Mouse (Mus musculus) midbrain, embryonic 15.5 days (tissue): Measurements from ENCODE around the gene Rnf180. TPM values are rescaled to one million over a fixed set of nuclear protein-coding genes. Genes with fewer than 3 reads are reported as not detected.

Source experiments
- ATAC-seq: fragments of 200-750 bp; cut with Nextera tagmentation; replicated peaks from 2 replicates; pipeline ENCODE4 v1.8.0; 2017; ENCODE audit warnings: moderate TSS enrichment
- H3K27ac ChIP-seq: fragments of 300-500 bp; sonication (generic); 2 replicates; pipeline ENCODE4 v1.5.1; 2015; ENCODE audit warnings: mild to moderate bottlenecking, inconsistent platforms
- H3K27me3 ChIP-seq: fragments of 300-500 bp; sonication (generic); replicated peaks from 2 replicates; pipeline ENCODE4 v1.6.1; 2015; ENCODE audit warnings: inconsistent platforms
- H3K36me3 ChIP-seq: fragments of 300-500 bp; sonication (generic); replicated peaks from 2 replicates; pipeline ENCODE4 v1.6.1; 2015; ENCODE audit warnings: inconsistent platforms
- H3K4me1 ChIP-seq: fragments of 300-500 bp; sonication (generic); 2 replicates; pipeline ENCODE4 v1.6.1; 2015; ENCODE audit warnings: inconsistent platforms
- H3K4me2 ChIP-seq: fragments of 300-500 bp; sonication (generic); 2 replicates; pipeline ENCODE4 v1.6.1; 2015; ENCODE audit warnings: inconsistent platforms, mild to moderate bottlenecking, moderate library complexity
- H3K4me3 ChIP-seq: fragments of 300-500 bp; sonication (generic); 2 replicates; pipeline ENCODE4 v1.5.1; 2015; ENCODE audit warnings: mild to moderate bottlenecking, inconsistent platforms
- H3K9ac ChIP-seq: fragments of 300-500 bp; sonication (generic); 2 replicates; pipeline ENCODE4 v1.6.1; 2015; ENCODE audit warnings: mild to moderate bottlenecking, inconsistent platforms
- H3K9me3 ChIP-seq: fragments of 300-500 bp; sonication (generic); 2 replicates; pipeline ENCODE4 v1.6.1; 2016; ENCODE audit warnings: inconsistent platforms
- WGBS: fragments of 180-500 bp; shearing (Covaris S2); methylation state at CpG from one replicate; pipeline ENCODE4 v1.1.7; 2015; ENCODE audit warnings: mixed read lengths; 5-methylcytosine and 5-hydroxymethylcytosine counted together
- polyA plus RNA-seq: library from polyadenylated mRNA; unstranded; fragments of >200 nt; fragmentation: Nextera tagmentation; extraction: Ambion mirVana; gene quantifications from 2 replicates; pipeline ENCODE4 v1.2.1, GENCODE M21; 2015

The Rnf180 gene
- polyA plus RNA-seq, 1 experiment from 2014 or later, result 34.3 TPM

DNA sequence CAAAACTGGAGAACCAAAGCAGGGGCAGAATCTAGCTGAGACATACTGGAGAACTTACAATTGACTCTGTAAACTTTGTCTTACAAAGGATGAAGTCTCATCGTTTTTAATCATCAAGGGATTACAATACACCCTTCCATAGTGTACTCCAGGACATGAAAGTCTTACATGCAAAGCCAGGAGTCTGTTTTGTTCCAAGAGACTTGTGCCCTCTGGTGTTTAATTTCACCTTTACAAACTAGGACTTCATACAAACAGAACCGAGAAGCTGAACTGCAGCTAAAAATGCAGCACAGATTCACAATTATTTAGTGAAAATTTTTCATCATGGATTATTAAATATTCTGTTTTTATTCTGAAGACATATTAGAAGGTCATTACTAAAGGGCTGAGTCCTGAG is 53.8 kb downstream of the Rnf180 start:
- H3K4me2 ChIP-seq, result no peak overlapping the region
- ATAC-seq, result no peak
- no peaks in the 10 kb centered on the region for H3K27me3 ChIP-seq
- H3K27ac ChIP-seq, result no peak overlapping the region
- H3K4me1 ChIP-seq, result no peaks in the 10 kb centered on the region
- no peaks in the 10 kb centered on the region for H3K9me3 ChIP-seq
- H3K36me3 ChIP-seq, result no peaks in the 10 kb centered on the region
- WGBS, result 73% methylated on average over 2 of the region's 2 CpGs
- H3K4me3 ChIP-seq, result no peak overlapping the region
- no peak overlapping the region for H3K9ac ChIP-seq

DNA sequence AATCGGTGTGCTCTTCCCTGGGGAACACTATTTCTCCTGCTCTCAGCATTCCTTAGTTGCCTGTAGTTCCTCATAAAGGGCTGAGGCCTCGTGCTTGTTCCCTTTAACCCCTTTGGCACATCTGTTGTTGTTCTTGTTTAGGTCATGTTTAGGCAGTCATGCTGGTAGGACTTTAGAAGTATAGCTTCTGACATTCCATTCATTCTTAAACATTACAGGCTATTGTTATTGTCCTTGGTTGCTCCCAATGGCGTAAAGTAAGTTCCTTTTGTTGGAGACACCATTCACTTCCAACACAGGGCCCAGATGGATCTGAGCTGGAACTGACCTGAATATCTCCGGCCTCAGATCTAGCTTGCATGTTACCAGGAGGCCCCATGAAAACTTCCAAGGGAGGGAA is 67.5 kb downstream of the Rnf180 start:
- WGBS, result 60% methylated on average over 4 of the region's 4 CpGs
- no peak overlapping the region for H3K27ac ChIP-seq

DNA sequence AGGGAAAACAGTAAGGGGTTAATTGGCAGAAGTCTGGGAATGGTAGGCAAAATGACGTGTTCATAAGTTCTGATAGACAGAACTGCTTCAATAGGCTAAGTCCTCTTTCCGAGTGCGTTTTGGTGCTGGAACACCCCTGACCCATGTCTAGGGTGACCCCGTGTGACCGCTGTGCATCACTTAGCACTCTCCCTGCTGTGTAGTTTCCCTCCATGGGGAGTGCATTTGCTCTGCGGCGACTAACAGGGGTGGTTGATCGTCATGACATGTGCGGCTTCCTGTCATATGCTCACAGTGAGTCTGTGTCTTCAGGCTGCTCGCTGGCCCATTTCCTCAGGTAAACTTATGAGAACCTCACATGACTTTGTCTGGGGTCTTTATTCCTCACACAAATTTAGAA is 70.6 kb downstream of the Rnf180 start:
- H3K27me3 ChIP-seq, result no peaks in the 10 kb centered on the region
- no peak overlapping the region for H3K27ac ChIP-seq
- no peaks in the 10 kb centered on the region for H3K9me3 ChIP-seq
- WGBS, result 54% methylated on average over 10 of the region's 10 CpGs
- ATAC-seq, result 0 out of 2 replicates have a peak, but pooled peaks have one; percentile 24
- H3K4me2 ChIP-seq, result no peak overlapping the region
- no peak overlapping the region for H3K9ac ChIP-seq
- H3K4me3 ChIP-seq, result no peak overlapping the region
- no peaks in the 10 kb centered on the region for H3K36me3 ChIP-seq
- H3K4me1 ChIP-seq, result no peaks in the 10 kb centered on the region

More for the DNA sequence above, 67.5 kb downstream of the Rnf180 start:
- Histone ChIP-seq H3K4me3 (no peak overlapping the region), H3K36me3 (no peaks in the 10 kb centered on the region), H3K4me2 (no peak overlapping the region), H3K4me1 (no peaks in the 10 kb centered on the region), H3K27me3 (no peaks in the 10 kb centered on the region), H3K9ac (no peak overlapping the region), H3K9me3 (no peaks in the 10 kb centered on the region)
- ATAC-seq, result no peak

DNA sequence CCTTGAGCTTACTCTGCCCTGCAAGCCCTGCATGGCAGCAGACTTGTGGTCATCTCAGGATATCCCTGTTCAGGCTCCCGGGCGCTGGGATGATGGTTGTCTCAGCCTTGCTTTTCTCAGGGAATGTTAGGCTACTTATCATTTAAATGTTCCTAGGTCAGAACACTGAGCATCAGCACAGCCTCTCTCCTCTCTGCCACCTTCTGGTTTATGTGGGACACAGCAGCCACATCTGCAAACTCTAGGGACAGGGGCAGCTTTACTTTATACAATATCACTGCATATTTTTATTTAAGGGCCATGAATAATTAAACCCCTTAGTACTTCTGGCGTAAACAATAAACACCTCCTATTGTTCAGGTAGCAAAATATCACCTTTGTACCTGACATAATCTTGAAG is 71.5 kb downstream of the Rnf180 start:
- Histone ChIP-seq H3K36me3 (no peaks in the 10 kb centered on the region), H3K4me2 (no peak overlapping the region), H3K27ac (no peak overlapping the region), H3K4me3 (no peak overlapping the region), H3K27me3 (no peaks in the 10 kb centered on the region), H3K9ac (no peak overlapping the region), H3K9me3 (no peaks in the 10 kb centered on the region), H3K4me1 (no peaks in the 10 kb centered on the region)
- WGBS, result 74% methylated on average over 3 of the region's 3 CpGs
- peak; percentile 77 for ATAC-seq

DNA sequence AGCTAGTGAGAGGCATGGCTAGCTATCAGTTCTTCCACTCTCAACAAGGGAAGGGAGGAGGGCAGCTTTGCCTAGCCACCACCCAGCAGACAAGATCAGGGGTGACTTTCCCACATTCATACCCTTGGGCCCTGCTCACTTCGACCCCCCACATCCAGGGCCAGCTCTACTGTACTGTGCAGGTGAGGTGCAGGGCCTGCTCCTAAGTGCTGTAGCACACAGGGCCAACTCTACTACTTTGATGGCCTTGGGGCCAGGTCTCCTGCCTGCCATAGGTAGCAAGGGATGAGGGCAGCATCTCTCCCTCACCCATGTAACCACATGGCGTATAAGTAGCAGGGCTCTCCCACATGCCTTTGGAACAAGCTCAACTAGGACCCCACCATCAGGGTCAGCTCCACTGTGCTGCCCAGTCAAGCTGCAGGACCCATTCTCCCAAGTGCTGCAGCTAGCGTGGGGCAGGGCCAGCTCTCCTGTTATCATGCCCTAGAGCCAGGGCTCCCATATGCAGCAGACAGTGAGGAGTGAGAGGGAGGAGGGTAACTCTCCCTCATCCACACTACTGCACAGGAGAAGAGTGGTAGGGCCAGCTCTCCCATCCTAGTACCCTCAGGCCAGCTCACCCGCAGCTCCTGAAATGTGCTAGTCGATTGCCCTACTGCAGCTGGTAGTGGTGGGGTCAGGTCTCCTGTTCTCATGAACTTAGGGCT is 72.4 kb downstream of the Rnf180 start:
- H3K27ac ChIP-seq, result no peak overlapping the region
- no peaks in the 10 kb centered on the region for H3K9me3 ChIP-seq
- H3K9ac ChIP-seq, result no peak overlapping the region
- no peaks in the 10 kb centered on the region for H3K27me3 ChIP-seq
- H3K4me3 ChIP-seq, result no peak overlapping the region
- H3K4me1 ChIP-seq, result no peaks in the 10 kb centered on the region
- no peak overlapping the region for H3K4me2 ChIP-seq
- 90% methylated on average over 5 of the region's 5 CpGs for WGBS
- H3K36me3 ChIP-seq, result no peaks in the 10 kb centered on the region
- peak; percentile 30; the same call in 1 of the 2 replicates for ATAC-seq

DNA sequence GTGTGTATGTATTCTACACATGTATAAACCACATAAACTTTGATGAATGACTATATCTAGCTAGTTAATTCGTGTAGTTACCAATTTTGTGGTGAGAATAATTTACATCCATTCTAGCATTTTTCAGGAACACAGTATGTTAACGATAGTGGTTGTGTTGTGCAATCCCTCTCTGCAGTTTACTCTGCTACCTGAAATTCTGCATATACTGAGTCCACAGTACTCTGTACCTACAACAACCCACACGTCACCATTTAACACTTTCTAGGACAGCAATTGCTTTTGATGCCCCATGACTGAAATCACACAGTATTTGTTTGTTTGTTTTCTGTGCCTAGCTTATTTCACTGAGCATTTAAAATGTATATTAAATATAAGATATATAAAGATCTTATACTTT is 83.9 kb downstream of the Rnf180 start:
- Histone ChIP-seq H3K36me3 (no peaks in the 10 kb centered on the region), H3K27ac (no peak overlapping the region), H3K4me1 (no peaks in the 10 kb centered on the region), H3K4me3 (no peak overlapping the region), H3K4me2 (no peak overlapping the region), H3K9me3 (no peaks in the 10 kb centered on the region), H3K9ac (no peak overlapping the region), H3K27me3 (no peaks in the 10 kb centered on the region)
- ATAC-seq, result no peak
- 86% methylated on average over 3 of the region's 3 CpGs for WGBS

DNA sequence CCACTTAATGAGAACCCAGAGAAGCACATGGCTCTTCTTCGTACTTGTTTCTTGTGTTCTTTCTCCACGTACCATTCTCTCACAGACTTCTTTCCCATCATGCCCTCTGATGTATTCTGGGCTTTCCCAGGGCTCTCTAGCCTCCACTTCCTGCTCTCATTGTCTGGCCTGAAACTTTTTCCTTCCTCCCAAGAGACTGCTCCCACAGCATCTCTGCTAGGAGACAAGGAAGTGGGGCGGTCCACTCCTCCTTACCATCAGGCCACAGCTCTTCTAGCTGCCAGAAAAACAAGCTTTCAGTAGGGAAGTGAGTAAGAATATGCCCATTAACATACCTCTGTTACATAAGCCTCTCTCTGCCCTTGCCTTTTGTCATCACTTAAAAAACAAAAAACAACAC is 90.8 kb downstream of the Rnf180 start:
- Histone ChIP-seq H3K9me3 (no peaks in the 10 kb centered on the region), H3K36me3 (no peaks in the 10 kb centered on the region), H3K4me1 (no peaks in the 10 kb centered on the region), H3K4me2 (no peak overlapping the region), H3K9ac (no peak overlapping the region), H3K27ac (no peak overlapping the region), H3K27me3 (no peaks in the 10 kb centered on the region), H3K4me3 (no peak overlapping the region)
- ATAC-seq, result no peak
- WGBS, result 89% methylated on average over 3 of the region's 3 CpGs

DNA sequence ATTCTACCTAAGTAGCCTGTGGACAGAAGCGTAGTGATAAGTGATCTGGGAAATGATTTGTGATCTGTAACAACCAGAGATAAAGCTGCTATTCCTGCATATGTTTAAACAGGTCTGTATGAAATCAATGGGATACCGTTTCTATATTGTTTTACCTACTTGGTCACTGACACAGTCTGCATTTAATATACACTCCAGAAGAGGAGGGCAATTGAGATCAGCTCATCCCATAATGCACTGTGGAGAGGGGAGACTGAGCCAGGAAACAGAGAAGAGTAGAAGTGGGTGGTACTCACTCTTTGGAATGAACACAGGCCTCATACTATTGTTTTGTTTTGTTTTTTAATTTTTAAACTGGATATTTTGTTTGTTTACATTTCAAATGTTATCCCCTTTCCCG is 96.0 kb downstream of the Rnf180 start:
- no peak overlapping the region for H3K4me2 ChIP-seq
- WGBS, result 77% methylated on average over 3 of the region's 3 CpGs

DNA sequence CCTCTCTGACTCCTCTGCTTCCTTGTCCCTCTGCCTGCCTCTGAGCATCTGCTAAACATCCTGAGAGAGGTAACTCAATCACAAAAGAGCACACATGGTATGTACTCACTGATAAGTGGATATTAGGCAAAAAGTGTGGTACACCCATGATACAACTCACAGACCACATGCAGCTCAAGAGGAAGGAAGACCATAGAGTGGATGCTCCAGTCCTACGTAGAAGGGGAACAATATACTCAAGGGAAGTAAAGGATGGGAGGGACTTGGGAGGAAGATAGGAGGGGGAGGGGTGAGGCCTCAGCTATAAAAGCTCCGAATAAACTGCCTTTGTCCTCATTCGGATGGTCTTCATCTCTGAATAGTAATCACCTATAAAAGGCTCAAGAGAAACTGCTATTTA is 96.6 kb downstream of the Rnf180 start:
- H3K9me3 ChIP-seq, result no peaks in the 10 kb centered on the region
- ATAC-seq, result no peak
- no peaks in the 10 kb centered on the region for H3K27me3 ChIP-seq
- H3K27ac ChIP-seq, result no peak overlapping the region
- 42% methylated on average over 3 of the region's 3 CpGs for WGBS
- no peak overlapping the region for H3K9ac ChIP-seq
- H3K4me2 ChIP-seq, result no peak overlapping the region
- no peaks in the 10 kb centered on the region for H3K4me1 ChIP-seq
- H3K4me3 ChIP-seq, result no peak overlapping the region
- H3K36me3 ChIP-seq, result no peaks in the 10 kb centered on the region

More for the DNA sequence above, 96.0 kb downstream of the Rnf180 start:
- no peak overlapping the region for H3K9ac ChIP-seq
- H3K36me3 ChIP-seq, result no peaks in the 10 kb centered on the region
- H3K9me3 ChIP-seq, result no peaks in the 10 kb centered on the region
- no peak overlapping the region for H3K4me3 ChIP-seq
- ATAC-seq, result 0 out of 2 replicates have a peak, but pooled peaks have one; percentile 54
- H3K4me1 ChIP-seq, result no peaks in the 10 kb centered on the region
- H3K27ac ChIP-seq, result no peak overlapping the region
- H3K27me3 ChIP-seq, result no peaks in the 10 kb centered on the region

DNA sequence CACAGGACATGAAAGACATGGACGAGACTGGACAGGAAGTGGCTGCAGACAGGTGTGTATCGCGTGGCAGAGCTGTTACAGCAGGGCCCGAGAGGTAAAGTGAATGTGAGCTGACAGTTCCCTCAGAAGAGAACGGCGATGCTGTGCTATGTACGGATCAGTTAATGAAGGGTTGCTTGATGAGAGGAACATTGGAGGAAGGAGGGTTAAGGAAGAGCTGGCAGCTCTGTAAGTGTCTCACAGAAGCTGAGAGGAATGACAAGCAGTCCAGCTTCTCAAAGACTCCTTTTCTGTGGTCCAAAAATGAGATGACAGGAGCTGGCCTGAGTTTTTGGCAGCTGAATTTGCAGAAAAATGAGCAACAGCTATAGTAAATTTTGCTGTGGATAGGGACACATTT is 101.0 kb downstream of the Rnf180 start:
- Histone ChIP-seq H3K27ac (no peak overlapping the region), H3K36me3 (no peaks in the 10 kb centered on the region), H3K4me3 (no peak overlapping the region), H3K9me3 (no peaks in the 10 kb centered on the region), H3K4me1 (no peaks in the 10 kb centered on the region), H3K9ac (no peak overlapping the region), H3K4me2 (no peak overlapping the region), H3K27me3 (no peaks in the 10 kb centered on the region)
- 77% methylated on average over 7 of the region's 7 CpGs for WGBS
- no peak for ATAC-seq

DNA sequence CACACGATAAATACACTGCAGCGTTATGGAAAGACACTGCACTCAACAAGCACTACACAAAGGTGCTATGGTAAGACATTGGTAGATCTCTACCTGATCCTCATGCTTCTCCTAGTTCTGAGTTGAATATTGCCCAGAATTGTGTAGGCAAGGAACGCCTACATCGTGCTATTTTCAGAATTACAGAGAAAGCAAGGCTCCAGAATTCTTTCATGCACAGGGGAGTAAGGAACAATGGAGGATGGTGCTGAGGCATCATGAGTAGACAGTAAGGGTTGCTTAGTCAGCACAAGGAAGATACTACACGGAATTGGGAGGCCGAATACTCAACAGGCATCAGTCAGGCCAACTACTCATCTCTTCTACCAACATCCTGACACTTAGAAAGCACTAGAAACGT is 105.9 kb downstream of the Rnf180 start:
- no peaks in the 10 kb centered on the region for H3K4me1 ChIP-seq
- WGBS, result 91% methylated on average over 7 of the region's 7 CpGs
- H3K27ac ChIP-seq, result no peak overlapping the region
- no peaks in the 10 kb centered on the region for H3K27me3 ChIP-seq
- ATAC-seq, result no peak
- H3K4me3 ChIP-seq, result no peak overlapping the region
- H3K4me2 ChIP-seq, result no peak overlapping the region
- H3K9me3 ChIP-seq, result no peaks in the 10 kb centered on the region
- H3K36me3 ChIP-seq, result no peaks in the 10 kb centered on the region
- H3K9ac ChIP-seq, result no peak overlapping the region

DNA sequence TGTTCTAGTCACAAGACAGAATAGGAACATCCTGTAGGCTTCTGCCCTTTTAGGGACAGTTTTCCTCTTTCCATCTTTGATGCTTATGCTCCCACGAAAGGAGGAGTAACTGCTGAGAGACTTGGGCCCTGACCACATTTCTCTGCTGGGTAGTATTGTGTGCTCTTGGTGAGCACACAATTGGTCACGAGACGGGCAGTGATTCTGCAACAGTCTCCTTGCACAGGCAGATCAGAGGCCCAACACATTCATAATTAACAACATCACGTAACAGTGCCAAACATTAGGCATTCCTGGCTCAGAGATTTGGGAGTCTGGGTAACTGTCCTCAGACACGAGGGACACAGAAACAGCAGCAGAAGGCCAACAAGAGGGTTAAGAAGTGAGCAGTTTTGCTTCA is 113.8 kb downstream of the Rnf180 start:
- Histone ChIP-seq H3K9me3 (no peaks in the 10 kb centered on the region), H3K36me3 (no peaks in the 10 kb centered on the region), H3K4me3 (no peak overlapping the region), H3K4me1 (no peaks in the 10 kb centered on the region), H3K27ac (no peak overlapping the region), H3K27me3 (no peaks in the 10 kb centered on the region), H3K4me2 (no peak overlapping the region), H3K9ac (no peak overlapping the region)
- WGBS, result 64% methylated on average over 5 of the region's 5 CpGs
- ATAC-seq, result no peak

DNA sequence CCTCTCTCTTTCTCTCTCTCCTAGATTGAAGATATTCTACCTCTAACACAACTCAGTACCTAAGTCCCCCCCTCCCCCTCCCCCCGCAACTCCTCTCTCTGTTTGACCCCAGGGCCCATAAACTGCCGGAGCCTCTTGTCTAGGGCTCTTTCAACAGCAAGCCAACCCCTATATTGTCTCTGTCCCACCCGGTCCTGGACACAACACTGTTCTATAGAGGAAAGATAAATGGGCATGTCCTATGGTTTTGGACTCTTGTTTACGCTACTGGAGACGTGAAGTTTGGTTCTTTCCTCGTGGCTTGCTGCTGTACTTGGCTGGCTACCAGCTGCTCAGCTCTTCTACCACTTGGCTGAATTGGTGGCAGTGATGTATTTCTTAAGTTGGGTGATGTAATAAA is 129.2 kb downstream of the Rnf180 start:
- WGBS, result 78% methylated on average over 6 of the region's 6 CpGs
- no peaks in the 10 kb centered on the region for H3K4me1 ChIP-seq
- H3K36me3 ChIP-seq, result no peaks in the 10 kb centered on the region
- H3K4me2 ChIP-seq, result no peak overlapping the region
- no peaks in the 10 kb centered on the region for H3K9me3 ChIP-seq
- H3K27me3 ChIP-seq, result no peaks in the 10 kb centered on the region
- no peak overlapping the region for H3K9ac ChIP-seq
- H3K27ac ChIP-seq, result no peak overlapping the region
- no peak for ATAC-seq
- no peak overlapping the region for H3K4me3 ChIP-seq
